Mouse (Mus musculus) monocyte, adult 2 months (primary cell): ENCODE data around the gene Prkcsh.

ENCODE experiments used
- DNase-seq, 2 experiments: peaks; one replicate each; pipeline ENCODE4 v3.0.0; 2022; ENCODE audit warnings: low spot score in 2 of 2, low read depth in 1 of 2

Gene Prkcsh

GRCm38 (mm10) chr9:21987592-21988342 is 14.8 kb upstream of the Prkcsh start:
- no peak for DNase-seq

GRCm38 (mm10) chr9:21988421-21989101 is 14.0 kb upstream of the Prkcsh start:
- DNase-seq = no peak

GRCm38 (mm10) chr9:21989230-21990110 is 13.1 kb upstream of the Prkcsh start, which contains the start of gene Rgl3:
TSS of gene Rgl3 (minus strand) at chr9:21989446.
- DNase-seq = no peak

- no peak for DNase-seq
Observed at GRCm38 (mm10) chr9:21992227-21992626, 10.4 kb upstream of the Prkcsh start.

- no peak for DNase-seq
Observed at GRCm38 (mm10) chr9:21996178-21996867, 6.3 kb upstream of the Prkcsh start.

GRCm38 (mm10) chr9:22000296-22000695 is 2.3 kb upstream of the Prkcsh start:
- DNase-seq = no peak

- DNase-seq = no peak
Observed at GRCm38 (mm10) chr9:22001633-22002032, 973 bp upstream of the Prkcsh start.

GRCm38 (mm10) chr9:22003163-22003554 is 553 bp downstream of the Prkcsh start:
- DNase-seq = no peak

- no peak for DNase-seq
Observed at GRCm38 (mm10) chr9:22004546-22004945, 1.9 kb downstream of the Prkcsh start.

- DNase-seq = no peak
Observed at GRCm38 (mm10) chr9:22011055-22011454, 8.4 kb downstream of the Prkcsh start.

- no peak for DNase-seq
Observed at GRCm38 (mm10) chr9:22012731-22013130, 10.1 kb downstream of the Prkcsh start.

- DNase-seq = no peak
Observed at GRCm38 (mm10) chr9:22016245-22016644, 13.6 kb downstream of the Prkcsh start.

- DNase-seq = no peak
Observed at GRCm38 (mm10) chr9:22017208-22017825, 14.7 kb downstream of the Prkcsh start.

- no peak for DNase-seq
Observed at GRCm38 (mm10) chr9:22024592-22024991, 22.0 kb downstream of the Prkcsh start.

- no peak for DNase-seq
Observed at GRCm38 (mm10) chr9:22028467-22028866, 25.9 kb downstream of the Prkcsh start.

- no peak for DNase-seq
Observed at GRCm38 (mm10) chr9:22030386-22030785, 27.8 kb downstream of the Prkcsh start.

GRCm38 (mm10) chr9:22035300-22036044 is 32.9 kb downstream of the Prkcsh start:
- DNase-seq = no peak

- DNase-seq = no peak
Observed at GRCm38 (mm10) chr9:22037826-22038225, 35.2 kb downstream of the Prkcsh start.

- DNase-seq = no peak
Observed at GRCm38 (mm10) chr9:22041832-22042231, 39.2 kb downstream of the Prkcsh start.

- DNase-seq = no peak
Observed at GRCm38 (mm10) chr9:22047329-22047728, 44.7 kb downstream of the Prkcsh start.
